Mouse (Mus musculus) neural tube, embryonic 15.5 days (tissue): ENCODE results near the gene Gpc3. TPM values are rescaled to one million over a fixed set of nuclear protein-coding genes. Genes with fewer than 3 reads are reported as not detected.

Experiments
- ATAC-seq: fragments of 200-750 bp; cut with Nextera tagmentation; 2 replicates; pipeline ENCODE4 v1.8.0; 2017; ENCODE audit warnings: mild to moderate bottlenecking, moderate TSS enrichment, moderate library complexity; ENCODE audit not compliant: low FRiP score
- H3K27ac ChIP-seq: fragments of 300-500 bp; sonication (generic); replicated peaks from 2 replicates; pipeline ENCODE4 v1.5.1; 2015; ENCODE audit warnings: mild to moderate bottlenecking, inconsistent platforms
- H3K27me3 ChIP-seq: fragments of 300-500 bp; sonication (generic); replicated peaks from 2 replicates; pipeline ENCODE4 v1.6.1; 2015; ENCODE audit warnings: inconsistent platforms
- H3K36me3 ChIP-seq: fragments of 300-500 bp; sonication (generic); 2 replicates; pipeline ENCODE4 v1.6.1; 2015; ENCODE audit warnings: inconsistent platforms
- H3K4me1 ChIP-seq: fragments of 300-500 bp; sonication (generic); 2 replicates; pipeline ENCODE4 v1.6.1; 2015; ENCODE audit warnings: inconsistent platforms
- H3K4me2 ChIP-seq: fragments of 300-500 bp; sonication (generic); 2 replicates; pipeline ENCODE4 v1.6.1; 2015; ENCODE audit warnings: inconsistent platforms, mild to moderate bottlenecking, moderate library complexity
- H3K4me3 ChIP-seq: fragments of 300-500 bp; sonication (generic); replicated peaks from 2 replicates; pipeline ENCODE4 v1.5.1; 2015; ENCODE audit warnings: mild to moderate bottlenecking, inconsistent platforms
- H3K9ac ChIP-seq: fragments of 300-500 bp; sonication (generic); replicated peaks from 2 replicates; pipeline ENCODE4 v1.6.1; 2015; ENCODE audit warnings: mild to moderate bottlenecking, inconsistent platforms
- H3K9me3 ChIP-seq: fragments of 300-500 bp; sonication (generic); replicated peaks from 2 replicates; pipeline ENCODE4 v1.6.1; 2016; ENCODE audit warnings: inconsistent platforms
- WGBS: fragments of 180-500 bp; shearing (Covaris S2); methylation state at CpG from one replicate; pipeline ENCODE4 v1.1.7; 2015; ENCODE audit warnings: mixed read lengths; 5-methylcytosine and 5-hydroxymethylcytosine counted together
- polyA plus RNA-seq: library from polyadenylated mRNA; unstranded; fragments of >200 nt; fragmentation: Nextera tagmentation; extraction: Ambion mirVana; gene quantifications from 2 replicates; pipeline ENCODE4 v1.2.1, GENCODE M21; 2015

The Gpc3 gene
- polyA plus RNA-seq, 1 experiment from 2014 or later: 86.6 TPM

DNA sequence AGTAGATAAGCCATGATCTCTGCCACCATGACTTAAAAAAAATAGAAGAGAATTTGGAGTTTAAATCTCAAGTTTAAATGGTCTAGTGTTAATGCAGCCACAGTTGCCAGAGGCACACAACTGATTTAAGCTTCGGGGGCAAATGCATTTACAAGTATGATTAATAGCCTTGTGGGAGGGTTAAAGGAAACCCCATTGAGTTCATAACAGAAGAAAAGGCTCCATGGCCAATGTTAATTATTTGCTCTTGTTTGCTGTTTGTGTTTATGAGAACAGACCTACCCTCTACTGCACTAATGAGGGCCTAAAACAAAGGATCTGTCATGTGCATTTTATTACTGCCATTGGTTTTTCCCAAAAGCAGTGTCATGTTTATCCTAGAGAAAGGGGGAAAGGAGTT, 62.5 kb downstream of the Gpc3 start:
- ATAC-seq: no peak
- no peaks in the 10 kb centered on the region for H3K9me3 ChIP-seq
- no peak overlapping the region for H3K9ac ChIP-seq
- no peak overlapping the region for H3K4me3 ChIP-seq
- H3K4me2 ChIP-seq: no peak overlapping the region
- H3K36me3 ChIP-seq: no peaks in the 10 kb centered on the region
- H3K27ac ChIP-seq: no peak overlapping the region
- 38% methylated on average over 1 of the region's 1 CpGs for WGBS
- H3K4me1 ChIP-seq: no peaks in the 10 kb centered on the region
- no peaks in the 10 kb centered on the region for H3K27me3 ChIP-seq

- Histone ChIP-seq H3K36me3 (no peaks in the 10 kb centered on the region), H3K9me3 (no peaks in the 10 kb centered on the region), H3K4me2 (no peak overlapping the region), H3K9ac (no peak overlapping the region), H3K4me3 (no peak overlapping the region), H3K27me3 (no peaks in the 10 kb centered on the region), H3K27ac (no peak overlapping the region), H3K4me1 (no peaks in the 10 kb centered on the region)
- 75% methylated on average over 3 of the region's 3 CpGs for WGBS
- no peak for ATAC-seq
These were observed 69.1 kb downstream of the Gpc3 start for GRCm38 (mm10) chrX:52544623-52545022.

DNA sequence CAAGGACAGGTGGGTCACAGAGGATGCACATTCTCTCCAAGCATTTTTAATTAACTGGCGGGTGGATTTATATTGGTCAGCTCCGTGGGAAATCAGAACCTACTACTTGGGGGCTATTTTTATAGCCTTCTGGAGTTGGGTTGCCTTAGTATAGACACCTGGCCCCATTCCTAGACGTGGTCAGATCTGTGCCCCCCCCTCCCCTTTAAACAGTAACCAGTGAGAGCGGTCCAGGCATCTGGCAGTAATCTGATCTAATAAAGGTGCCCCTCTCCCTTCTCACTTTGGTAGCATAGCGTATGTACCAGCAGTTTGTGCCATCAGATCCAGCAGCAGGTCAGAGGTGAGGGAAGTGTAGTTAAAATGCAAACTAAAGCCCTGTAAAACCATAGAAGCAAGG, 76.5 kb downstream of the Gpc3 start:
- Histone ChIP-seq H3K4me2 (no peak overlapping the region), H3K27me3 (no peaks in the 10 kb centered on the region), H3K9me3 (no peaks in the 10 kb centered on the region), H3K36me3 (no peaks in the 10 kb centered on the region), H3K4me1 (no peaks in the 10 kb centered on the region), H3K27ac (no peak overlapping the region), H3K9ac (no peak overlapping the region), H3K4me3 (no peak overlapping the region)
- ATAC-seq: no peak
- 58% methylated on average over 5 of the region's 5 CpGs for WGBS

GRCm38 (mm10) chrX:52533766-52534165, 80.0 kb downstream of the Gpc3 start:
- H3K27me3 ChIP-seq: no peaks in the 10 kb centered on the region
- no peaks in the 10 kb centered on the region for H3K9me3 ChIP-seq
- no peak overlapping the region for H3K27ac ChIP-seq
- ATAC-seq: no peak
- no peaks in the 10 kb centered on the region for H3K4me1 ChIP-seq
- H3K36me3 ChIP-seq: no peaks in the 10 kb centered on the region
- H3K4me3 ChIP-seq: no peak overlapping the region
- H3K4me2 ChIP-seq: no peak overlapping the region
- H3K9ac ChIP-seq: no peak overlapping the region
- 75% methylated on average over 1 of the region's 1 CpGs for WGBS

GRCm38 (mm10) chrX:52533098-52533497, 80.7 kb downstream of the Gpc3 start:
- Histone ChIP-seq H3K27me3 (no peaks in the 10 kb centered on the region), H3K27ac (no peak overlapping the region), H3K4me2 (no peak overlapping the region), H3K9me3 (no peaks in the 10 kb centered on the region), H3K4me1 (no peaks in the 10 kb centered on the region), H3K9ac (no peak overlapping the region), H3K36me3 (no peaks in the 10 kb centered on the region), H3K4me3 (no peak overlapping the region)
- no peak for ATAC-seq
- 43% methylated on average over 4 of the region's 4 CpGs for WGBS

- WGBS: 74% methylated on average over 2 of the region's 2 CpGs
- H3K4me1 ChIP-seq: no peaks in the 10 kb centered on the region
- ATAC-seq: no peak
- H3K4me3 ChIP-seq: no peak overlapping the region
- no peak overlapping the region for H3K9ac ChIP-seq
- no peaks in the 10 kb centered on the region for H3K36me3 ChIP-seq
- H3K9me3 ChIP-seq: no peaks in the 10 kb centered on the region
- H3K27ac ChIP-seq: no peak overlapping the region
- H3K27me3 ChIP-seq: no peaks in the 10 kb centered on the region
- no peak overlapping the region for H3K4me2 ChIP-seq
These were observed 81.6 kb downstream of the Gpc3 start for GRCm38 (mm10) chrX:52532124-52532523.

GRCm38 (mm10) chrX:52526086-52526485, 87.7 kb downstream of the Gpc3 start:
- no peak overlapping the region for H3K9ac ChIP-seq
- H3K4me1 ChIP-seq: no peaks in the 10 kb centered on the region
- no peak overlapping the region for H3K27ac ChIP-seq
- no peak overlapping the region for H3K4me2 ChIP-seq
- no peak for ATAC-seq
- WGBS: 76% methylated on average over 5 of the region's 5 CpGs
- H3K4me3 ChIP-seq: no peak overlapping the region
- no peaks in the 10 kb centered on the region for H3K27me3 ChIP-seq
- no peaks in the 10 kb centered on the region for H3K36me3 ChIP-seq
- no peaks in the 10 kb centered on the region for H3K9me3 ChIP-seq

GRCm38 (mm10) chrX:52525132-52525531, 88.6 kb downstream of the Gpc3 start:
- Histone ChIP-seq H3K4me1 (no peaks in the 10 kb centered on the region), H3K27ac (no peak overlapping the region), H3K4me2 (no peak overlapping the region), H3K9me3 (no peaks in the 10 kb centered on the region), H3K36me3 (no peaks in the 10 kb centered on the region), H3K27me3 (no peaks in the 10 kb centered on the region), H3K4me3 (no peak overlapping the region), H3K9ac (no peak overlapping the region)
- ATAC-seq: no peak
- WGBS: 90% methylated on average over 3 of the region's 3 CpGs

- Histone ChIP-seq H3K4me1 (no peaks in the 10 kb centered on the region), H3K36me3 (no peaks in the 10 kb centered on the region), H3K9ac (no peak overlapping the region), H3K27ac (no peak overlapping the region), H3K27me3 (no peaks in the 10 kb centered on the region), H3K9me3 (no peaks in the 10 kb centered on the region), H3K4me3 (no peak overlapping the region), H3K4me2 (no peak overlapping the region)
- WGBS: 51% methylated on average over 3 of the region's 3 CpGs
- no peak for ATAC-seq
These were observed 99.2 kb downstream of the Gpc3 start for GRCm38 (mm10) chrX:52514553-52514952.

DNA sequence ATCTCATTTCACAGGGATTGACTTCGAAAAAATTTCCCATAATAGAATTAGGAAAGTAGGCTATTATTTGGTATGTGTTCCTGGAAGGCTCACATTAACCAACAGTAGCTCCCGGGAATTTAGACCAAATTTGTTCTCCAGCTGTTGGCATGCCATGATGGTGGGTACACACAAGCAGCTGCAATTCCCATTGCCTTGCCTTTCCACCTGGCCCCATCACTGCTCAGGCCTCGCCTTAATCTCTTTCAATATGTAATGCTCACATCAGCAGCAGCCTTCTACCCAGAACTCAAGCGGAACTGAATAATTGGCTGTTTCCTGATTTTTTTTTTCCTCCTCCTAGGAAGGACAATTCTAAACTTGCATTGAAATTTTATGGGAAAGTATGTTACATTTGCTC, 102.6 kb downstream of the Gpc3 start:
- H3K27ac ChIP-seq: no peak overlapping the region
- no peak overlapping the region for H3K4me2 ChIP-seq
- no peak for ATAC-seq
- WGBS: 70% methylated on average over 4 of the region's 4 CpGs
- no peak overlapping the region for H3K4me3 ChIP-seq
- no peak overlapping the region for H3K9ac ChIP-seq
- H3K27me3 ChIP-seq: no peaks in the 10 kb centered on the region
- H3K36me3 ChIP-seq: no peaks in the 10 kb centered on the region
- H3K4me1 ChIP-seq: no peaks in the 10 kb centered on the region
- no peaks in the 10 kb centered on the region for H3K9me3 ChIP-seq

DNA sequence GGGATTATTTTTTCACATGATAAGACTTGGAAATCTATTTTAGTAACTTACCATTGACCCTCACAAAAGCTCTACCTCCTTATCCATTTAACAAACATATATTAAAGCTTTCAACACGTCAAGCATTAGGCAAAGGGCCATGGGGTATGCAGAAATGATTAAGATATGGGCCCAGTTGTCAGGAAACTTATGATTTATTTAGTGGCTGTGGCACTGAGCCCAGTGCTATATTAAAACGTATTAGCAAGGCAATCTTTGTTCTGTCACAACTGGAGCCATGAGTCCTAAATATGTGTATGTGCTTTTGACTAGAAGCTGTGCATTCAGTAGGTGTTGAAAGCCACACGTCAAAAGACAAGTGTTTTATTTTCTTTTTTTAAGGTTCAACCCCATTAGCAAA, 109.9 kb downstream of the Gpc3 start:
- H3K27ac ChIP-seq: no peak overlapping the region
- no peak overlapping the region for H3K4me3 ChIP-seq
- 71% methylated on average over 3 of the region's 3 CpGs for WGBS
- H3K4me1 ChIP-seq: no peaks in the 10 kb centered on the region
- no peak overlapping the region for H3K9ac ChIP-seq
- H3K4me2 ChIP-seq: no peak overlapping the region
- H3K27me3 ChIP-seq: no peaks in the 10 kb centered on the region
- no peaks in the 10 kb centered on the region for H3K9me3 ChIP-seq
- ATAC-seq: no peak
- no peaks in the 10 kb centered on the region for H3K36me3 ChIP-seq

GRCm38 (mm10) chrX:52489461-52489860, 124.3 kb downstream of the Gpc3 start:
- 61% methylated on average over 4 of the region's 4 CpGs for WGBS
- Histone ChIP-seq H3K4me2 (no peak overlapping the region), H3K27ac (no peak overlapping the region), H3K9me3 (no peaks in the 10 kb centered on the region), H3K4me3 (no peak overlapping the region), H3K36me3 (no peaks in the 10 kb centered on the region), H3K9ac (no peak overlapping the region), H3K27me3 (no peaks in the 10 kb centered on the region), H3K4me1 (no peaks in the 10 kb centered on the region)
- ATAC-seq: no peak

DNA sequence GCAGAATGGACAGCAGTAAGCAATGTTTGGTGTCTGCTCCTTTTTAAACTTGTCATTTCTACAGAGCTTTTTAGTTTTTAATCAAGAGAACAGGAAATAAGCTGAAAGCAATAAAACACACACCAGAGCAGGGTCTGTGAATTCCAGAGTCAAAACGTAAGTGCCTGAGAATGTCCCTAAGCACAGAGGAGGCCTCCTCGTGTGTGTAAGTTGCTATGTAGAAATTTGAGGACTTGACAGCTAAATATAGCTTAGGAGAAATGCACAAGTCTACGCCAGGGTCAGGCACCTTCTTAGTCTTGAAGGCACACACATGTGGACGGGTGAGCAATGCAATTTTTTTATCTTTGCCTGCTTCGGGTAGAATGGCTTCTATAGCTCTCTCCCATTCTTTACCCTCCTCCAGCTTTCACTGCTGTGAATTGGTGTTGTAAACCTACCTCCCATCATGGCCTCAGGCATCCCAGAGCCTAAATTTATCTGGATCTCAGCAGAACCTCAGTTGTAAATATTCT, 158.6 kb downstream of the Gpc3 start:
- Histone ChIP-seq H3K4me1 (no peaks in the 10 kb centered on the region), H3K36me3 (no peaks in the 10 kb centered on the region), H3K27me3 (no peaks in the 10 kb centered on the region), H3K27ac (no peak overlapping the region), H3K9ac (no peak overlapping the region), H3K9me3 (no peaks in the 10 kb centered on the region), H3K4me3 (no peak overlapping the region), H3K4me2 (no peak overlapping the region)
- ATAC-seq: no peak
- 45% methylated on average over 5 of the region's 5 CpGs for WGBS
